Mouse (Mus musculus) heart, postnatal 0 days (tissue): ENCODE data around the gene Prkag2. TPM values are rescaled to one million over a fixed set of nuclear protein-coding genes. Genes with fewer than 3 reads are reported as not detected.

Experiments
- ATAC-seq: fragments of 200-750 bp; cut with Nextera tagmentation; 2 replicates; pipeline ENCODE4 v1.8.0; 2017; ENCODE audit warnings: low read depth, moderate number of reproducible peaks, moderate library complexity; ENCODE audit not compliant: insufficient read depth
- DNase-seq: peaks from one replicate; pipeline ENCODE4 v3.0.0-alpha.2; 2016; ENCODE audit warnings: low spot score
- H3K27ac ChIP-seq: fragments of 300-500 bp; sonication (generic); 2 replicates; pipeline ENCODE4 v1.5.1; 2014; ENCODE audit warnings: low read depth, mild to moderate bottlenecking
- H3K27me3 ChIP-seq: fragments of 300-500 bp; sonication (generic); 2 replicates; pipeline ENCODE4 v1.6.1; 2014; ENCODE audit warnings: low read length, mixed read lengths; ENCODE audit not compliant: control insufficient read depth, insufficient read depth
- H3K36me3 ChIP-seq: fragments of 300-500 bp; sonication (generic); replicated peaks from 2 replicates; pipeline ENCODE4 v1.6.1; 2014; ENCODE audit warnings: low read length, mixed read lengths; ENCODE audit not compliant: control insufficient read depth, insufficient read depth
- H3K4me1 ChIP-seq: fragments of 300-500 bp; sonication (generic); 2 replicates; pipeline ENCODE4 v1.6.1; 2014; ENCODE audit warnings: antibody characterized with exemption; ENCODE audit not compliant: control insufficient read depth, insufficient read depth
- H3K4me2 ChIP-seq: fragments of 300-500 bp; sonication (generic); 2 replicates; pipeline ENCODE4 v1.6.1; 2014; ENCODE audit warnings: low read depth, mild to moderate bottlenecking, low read length, moderate library complexity
- H3K4me3 ChIP-seq: fragments of 300-500 bp; sonication (generic); 2 replicates; pipeline ENCODE4 v1.5.1; 2014; ENCODE audit warnings: low read depth, low read length
- H3K9ac ChIP-seq: fragments of 300-500 bp; sonication (generic); replicated peaks from 2 replicates; pipeline ENCODE4 v1.6.1; 2014; ENCODE audit warnings: low read depth, low read length, mixed read lengths
- H3K9me3 ChIP-seq: fragments of 300-500 bp; sonication (generic); replicated peaks from 2 replicates; pipeline ENCODE4 v1.6.1; 2016; ENCODE audit warnings: low read length; ENCODE audit not compliant: control insufficient read depth
- CTCF ChIP-seq: IDR thresholded peaks from 2 replicates; pipeline ENCODE4 v1.5.1; 2016; ENCODE audit warnings: antibody characterized with exemption, control low read depth, low read depth
- EP300 ChIP-seq: IDR thresholded peaks from 2 replicates; pipeline ENCODE4 v1.6.1; 2016; ENCODE audit warnings: antibody characterized with exemption, low read depth
- WGBS: fragments of 180-500 bp; shearing (Covaris S2); extraction: QIAGEN DNeasy Blood & Tissue Kit; methylation state at CpG from one replicate; pipeline ENCODE4 v1.1.7; 2014; 5-methylcytosine and 5-hydroxymethylcytosine counted together
- polyA plus RNA-seq: library from polyadenylated mRNA; unstranded; fragments of >200 nt; fragmentation: Nextera tagmentation; extraction: Ambion mirVana; gene quantifications from 2 replicates; pipeline ENCODE4 v1.2.1, GENCODE M21; 2015
- total RNA-seq: library from RNA; depleted of rRNA; stranded (reverse); fragments of >200 nt; gene quantifications from 2 replicates; pipeline ENCODE4 v1.2.3, GENCODE M21; 2014; ENCODE audit warnings: low replicate concordance

The Prkag2 gene
- total and polyA plus RNA-seq, 2 experiments from 2014 or later = 62.9 to 121 TPM

GRCm38 (mm10) chr5:25006848-25007247, 93.6 kb downstream of the Prkag2 start:
- H3K27ac ChIP-seq = peak overlapping the region; percentile 92
- H3K9me3 ChIP-seq = no peaks in the 10 kb centered on the region
- 10% methylated on average over 8 of the region's 8 CpGs for WGBS
- no peaks in the 10 kb centered on the region for H3K27me3 ChIP-seq
- no peaks in the 10 kb centered on the region for H3K36me3 ChIP-seq
- peaks cover 42% of the 10 kb centered on the region for H3K4me1 ChIP-seq
- no peak overlapping the region for H3K4me3 ChIP-seq
- H3K9ac ChIP-seq = no peak overlapping the region
- TF ChIP-seq EP300 (peak; percentile 96; the same call in 1 of the 2 replicates), CTCF (peak; percentile 94)
- peak; percentile 96 for DNase-seq
- H3K4me2 ChIP-seq = no peak overlapping the region
- peak; percentile 84 for ATAC-seq

DNA sequence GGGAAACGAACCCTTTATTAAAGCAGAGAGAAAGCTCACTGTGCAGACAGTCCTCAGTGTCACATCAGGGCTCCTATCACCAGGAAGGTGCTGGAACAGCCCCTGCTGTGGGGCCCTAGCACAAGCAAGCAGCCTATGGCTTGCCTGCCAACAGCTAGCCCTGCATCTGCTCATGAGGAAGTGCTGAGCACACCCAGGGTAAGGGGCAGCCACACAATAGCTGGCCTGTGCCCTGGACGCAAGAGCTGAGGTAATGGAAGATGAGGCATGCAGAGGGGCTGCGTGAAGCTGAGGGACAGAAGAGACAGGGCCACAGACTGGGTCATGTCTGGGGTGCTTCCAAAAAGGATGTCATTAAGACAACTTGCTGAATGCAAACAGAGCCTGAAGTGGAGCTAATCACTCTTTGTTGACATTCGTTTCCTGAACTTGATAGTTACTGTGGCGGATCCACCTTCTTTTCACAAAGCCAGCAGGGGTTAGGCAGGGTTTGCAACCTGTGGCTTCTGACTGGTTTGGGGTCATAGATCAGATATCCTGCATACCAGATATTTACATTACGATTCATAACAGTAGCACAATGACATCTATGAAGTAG, 94.8 kb downstream of the Prkag2 start:
- TF ChIP-seq CTCF (no peak), EP300 (no peak)
- Histone ChIP-seq H3K4me2 (no peak overlapping the region), H3K4me1 (peaks cover 46% of the 10 kb centered on the region), H3K27ac (peak overlapping the region; percentile 66), H3K9me3 (no peaks in the 10 kb centered on the region), H3K9ac (no peak overlapping the region; the same call in 1 of the 2 replicates), H3K27me3 (no peaks in the 10 kb centered on the region), H3K36me3 (no peaks in the 10 kb centered on the region), H3K4me3 (no peak overlapping the region)
- ATAC-seq (peak; percentile 10; the same call in 1 of the 2 replicates), DNase-seq (peak; percentile 39)
- WGBS = 13% methylated on average over 6 of the region's 6 CpGs

GRCm38 (mm10) chr5:25001391-25001794, 99.0 kb downstream of the Prkag2 start:
- WGBS = 45% methylated on average over 8 of the region's 8 CpGs
- DNase-seq = no peak
- no peaks in the 10 kb centered on the region for H3K9me3 ChIP-seq
- no peaks in the 10 kb centered on the region for H3K36me3 ChIP-seq
- H3K27me3 ChIP-seq = no peaks in the 10 kb centered on the region
- no peak overlapping the region for H3K9ac ChIP-seq
- peak overlapping the region; percentile 36; the same call in 1 of the 2 replicates for H3K27ac ChIP-seq
- H3K4me3 ChIP-seq = no peak overlapping the region
- H3K4me2 ChIP-seq = no peak overlapping the region
- no peak for ATAC-seq
- peaks cover 47% of the 10 kb centered on the region for H3K4me1 ChIP-seq
- TF ChIP-seq EP300 = no peak

- Histone ChIP-seq H3K4me3 (no peak overlapping the region), H3K36me3 (no peaks in the 10 kb centered on the region), H3K27me3 (no peaks in the 10 kb centered on the region), H3K9ac (no peak overlapping the region), H3K4me1 (peaks cover 39% of the 10 kb centered on the region), H3K9me3 (no peaks in the 10 kb centered on the region), H3K27ac (no peak overlapping the region), H3K4me2 (no peak overlapping the region)
- TF ChIP-seq CTCF (no peak), EP300 (no peak)
- DNase-seq (no peak), ATAC-seq (no peak)
- WGBS = 70% methylated on average over 4 of the region's 4 CpGs
These were observed 101.1 kb downstream of the Prkag2 start for GRCm38 (mm10) chr5:24999351-24999750.

DNA sequence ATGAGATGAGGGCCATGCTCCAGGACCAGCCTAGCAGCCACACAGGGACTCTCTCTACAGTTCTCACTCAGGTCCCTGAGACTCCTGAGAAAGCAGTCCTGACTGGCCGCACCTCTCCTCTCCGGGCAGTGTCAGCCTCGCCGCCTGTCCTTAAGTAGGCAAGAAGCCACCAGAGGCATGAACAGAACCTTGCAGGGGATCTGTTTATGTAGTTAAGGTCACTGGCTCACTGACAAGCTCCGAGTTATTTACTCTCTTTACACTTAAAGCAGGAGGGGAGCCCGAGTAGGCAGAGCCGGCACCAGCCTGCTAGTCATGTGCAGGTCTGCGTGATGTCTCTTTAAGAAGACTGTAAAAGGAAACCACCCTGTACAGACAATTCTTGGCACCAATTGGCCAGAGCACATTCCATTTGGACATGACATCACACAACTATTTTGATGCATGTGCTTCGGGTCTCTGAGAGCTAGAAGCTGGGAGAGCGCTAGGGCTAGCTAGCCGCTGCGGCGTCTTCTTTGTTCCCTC, 104.8 kb downstream of the Prkag2 start:
- no peak for TF ChIP-seq CTCF
- TF ChIP-seq EP300 = peak; percentile 79; the same call in 1 of the 2 replicates
- peak overlapping the region; percentile 97 for H3K27ac ChIP-seq
- peaks cover 52% of the 10 kb centered on the region for H3K4me1 ChIP-seq
- peak; percentile 97 for DNase-seq
- H3K4me2 ChIP-seq = peak overlapping the region; percentile 63
- H3K4me3 ChIP-seq = peak overlapping the region; percentile 50
- no peaks in the 10 kb centered on the region for H3K9me3 ChIP-seq
- peaks cover 11% of the 10 kb centered on the region for H3K36me3 ChIP-seq
- peak overlapping the region; percentile 66 for H3K9ac ChIP-seq
- peak; percentile 94 for ATAC-seq
- 5% methylated on average over 13 of the region's 13 CpGs for WGBS
- no peaks in the 10 kb centered on the region for H3K27me3 ChIP-seq
